Mouse (Mus musculus): ENCODE measurements around the gene Doc2a.

Gene Doc2a

DNA sequence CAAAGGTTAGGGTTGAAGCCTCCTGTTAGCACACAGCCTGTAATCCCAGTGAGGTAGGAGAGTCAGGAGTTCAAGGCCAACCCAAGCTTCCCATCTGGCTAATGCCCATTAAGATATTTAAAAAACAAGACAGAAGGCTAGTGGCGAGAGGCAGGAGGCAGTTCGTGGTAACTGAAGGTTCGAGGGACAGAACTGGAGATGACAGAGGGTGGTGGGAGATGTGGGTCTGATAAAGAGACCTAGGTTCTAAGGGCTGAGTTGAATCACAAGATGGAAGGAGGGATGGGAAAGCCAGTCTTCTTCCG, at the start of gene Doc2a:
Gene Doc2a (plus strand): TSS at position 301 of the 305 bp plus-strand sequence.
- no peak for DNase-seq (ENCODE audit: low read depth)

DNA sequence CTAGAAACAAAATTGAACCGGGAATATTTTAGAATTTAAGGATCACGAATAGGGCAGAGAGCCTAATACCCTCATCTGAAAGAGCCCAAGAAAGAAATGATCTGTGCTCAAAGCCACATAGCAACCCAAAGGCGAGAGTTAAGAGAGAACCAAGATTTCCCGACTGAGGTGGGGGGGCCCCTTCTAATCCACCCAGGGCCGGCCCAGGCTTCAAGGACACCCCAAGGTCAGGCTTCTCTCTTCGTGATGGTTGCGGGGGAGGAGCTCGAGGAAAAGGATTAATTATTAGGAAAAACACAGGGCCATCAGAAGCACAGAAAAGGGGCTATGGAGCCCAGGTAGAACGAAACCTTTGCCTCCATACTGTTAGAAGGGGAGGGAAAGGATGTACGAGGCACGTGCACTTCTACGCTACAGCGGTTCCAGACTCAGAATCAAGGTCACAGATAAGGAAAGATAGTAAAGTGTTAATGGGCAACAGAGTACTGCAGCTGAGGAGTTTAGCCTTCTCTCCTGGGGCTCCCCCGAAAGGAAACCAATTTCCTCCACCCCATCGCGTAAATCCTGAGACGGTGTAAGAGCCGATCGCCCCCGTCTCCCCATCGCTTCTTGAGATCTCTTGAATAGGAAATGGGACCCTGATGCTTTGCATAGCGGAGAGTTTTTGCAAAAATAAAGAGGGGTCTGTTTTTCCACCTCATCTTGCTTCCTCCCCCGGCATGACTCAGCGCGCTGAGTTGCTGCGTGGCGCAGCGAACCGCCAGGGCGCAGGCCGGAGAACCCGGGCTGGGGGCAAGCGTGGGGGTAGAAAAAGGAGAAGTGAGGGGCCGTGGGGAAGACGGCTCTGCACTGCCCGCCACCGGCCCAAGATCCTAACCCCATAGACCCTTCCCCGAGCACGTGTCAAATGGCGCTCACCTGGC, 48.8 kb upstream of the Doc2a start:
- no peak for DNase-seq (ENCODE audit: low read depth)

DNA sequence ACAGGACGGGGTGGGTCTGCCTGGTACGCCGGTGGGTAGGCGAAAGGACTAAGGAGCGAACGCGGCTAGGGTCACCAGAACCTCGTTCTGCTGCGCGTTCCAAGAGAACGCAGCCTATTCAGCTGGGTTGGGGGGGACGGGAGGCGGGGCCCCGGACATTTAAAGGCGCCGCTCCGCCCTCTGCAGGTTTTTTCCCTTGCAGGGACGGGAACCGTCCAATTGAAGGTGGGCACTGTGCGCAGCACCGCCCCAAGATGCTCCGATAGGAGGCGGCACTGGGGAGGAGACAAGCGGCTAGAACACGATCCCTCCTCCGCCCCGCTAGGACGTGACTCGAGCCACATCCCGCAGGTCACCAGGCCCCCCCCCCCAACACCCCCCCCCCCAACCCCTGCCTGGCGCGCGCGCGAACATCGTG, 48.2 kb upstream of the Doc2a start:
- peak; percentile 95 for DNase-seq (ENCODE audit: low read depth)

DNA sequence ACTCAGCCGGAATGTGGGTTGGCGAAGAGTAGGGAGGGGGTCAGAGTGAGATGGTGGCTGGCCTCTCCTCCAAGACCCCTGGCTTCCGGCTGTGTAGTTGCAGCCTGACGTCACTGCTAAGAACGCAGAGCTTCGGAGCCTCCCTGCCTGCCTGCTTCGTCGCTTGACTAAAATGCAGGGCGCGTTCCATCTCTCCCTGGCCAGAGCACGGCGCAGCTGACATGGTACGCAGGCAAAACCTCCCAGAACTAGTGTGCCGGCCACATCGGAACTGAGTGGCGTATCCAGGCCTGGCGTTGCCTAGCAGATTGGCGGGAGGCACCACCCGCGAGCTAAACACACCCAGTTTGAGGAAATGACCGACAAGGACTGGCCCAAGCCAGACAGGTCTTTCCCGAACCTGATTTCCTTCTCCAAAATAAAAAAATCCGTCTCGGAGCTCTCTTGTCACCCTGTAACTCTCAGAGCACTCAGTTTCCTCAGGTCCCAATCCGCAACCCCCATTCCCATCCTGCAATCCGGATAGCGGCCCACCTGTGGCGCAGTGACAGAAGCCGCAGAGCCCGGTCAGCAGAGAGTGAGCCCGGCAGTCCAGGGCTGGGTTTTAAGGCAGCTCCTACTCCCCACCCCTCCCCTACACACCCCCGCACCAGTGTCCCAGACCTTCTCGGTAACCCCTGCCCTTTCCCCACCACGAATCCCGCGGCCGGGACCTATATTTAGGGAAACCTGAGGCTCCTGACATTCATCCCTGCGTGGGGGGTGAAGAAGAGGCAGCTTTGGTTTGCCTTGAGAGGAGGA, 47.5 kb upstream of the Doc2a start:
- DNase-seq (ENCODE audit: low read depth), result peak; percentile 67

DNA sequence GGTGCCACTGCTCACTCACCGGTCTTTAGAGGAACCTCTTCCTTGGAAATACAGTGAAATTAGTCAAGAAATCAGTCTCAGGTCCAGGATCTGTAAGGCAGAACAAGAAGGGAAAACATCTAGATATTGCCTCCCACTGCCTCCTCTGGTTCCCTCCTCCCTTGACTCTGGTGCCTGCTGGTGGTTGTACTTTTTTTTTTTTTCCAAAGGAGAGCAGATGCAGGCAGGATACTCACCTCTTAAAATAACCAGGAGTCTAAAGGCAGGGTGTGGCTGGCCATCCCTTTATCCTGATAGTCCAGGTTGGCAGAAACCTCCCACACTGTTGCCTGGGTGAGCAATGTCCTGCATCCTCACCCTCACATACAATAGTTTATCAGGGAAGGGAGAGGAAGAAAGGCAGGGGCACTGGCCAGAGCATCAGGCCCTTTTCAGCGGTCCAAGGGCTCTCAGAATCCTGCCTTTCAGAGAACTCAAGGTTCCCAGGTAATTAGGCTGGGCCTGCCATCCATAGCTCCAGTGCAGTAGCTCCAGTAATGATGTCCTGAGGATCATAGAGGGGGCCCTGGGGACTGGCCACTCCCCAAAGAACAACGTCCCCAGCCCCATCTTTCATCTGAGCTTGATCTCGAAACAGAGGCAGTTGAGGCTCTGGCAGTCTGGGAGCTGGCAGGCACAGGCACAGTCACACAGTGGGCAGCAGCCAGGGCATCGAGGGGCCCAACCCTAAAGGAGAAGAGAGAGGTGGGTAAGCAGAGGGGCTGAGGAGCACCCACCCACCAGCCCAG, 46.8 kb upstream of the Doc2a start:
- no peak for DNase-seq (ENCODE audit: low read depth)

DNA sequence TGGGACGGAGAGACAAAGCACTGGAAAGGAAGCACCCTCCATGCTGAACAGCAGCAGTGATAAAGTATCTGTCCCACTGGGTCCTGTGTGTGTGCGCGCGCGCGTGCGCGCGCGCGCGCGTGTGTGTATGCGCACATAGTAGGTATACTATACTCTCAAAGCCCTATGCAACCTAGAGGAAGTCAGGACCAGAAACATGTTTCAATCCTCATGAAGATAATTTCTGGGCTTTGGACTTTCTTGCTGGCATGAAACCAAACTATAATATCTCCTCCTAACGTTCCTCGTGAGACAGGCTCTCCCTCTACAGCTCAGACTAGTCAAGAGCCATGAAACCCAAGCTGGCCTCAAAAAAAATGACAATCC, 46.2 kb upstream of the Doc2a start:
- DNase-seq (ENCODE audit: low read depth), result no peak

DNA sequence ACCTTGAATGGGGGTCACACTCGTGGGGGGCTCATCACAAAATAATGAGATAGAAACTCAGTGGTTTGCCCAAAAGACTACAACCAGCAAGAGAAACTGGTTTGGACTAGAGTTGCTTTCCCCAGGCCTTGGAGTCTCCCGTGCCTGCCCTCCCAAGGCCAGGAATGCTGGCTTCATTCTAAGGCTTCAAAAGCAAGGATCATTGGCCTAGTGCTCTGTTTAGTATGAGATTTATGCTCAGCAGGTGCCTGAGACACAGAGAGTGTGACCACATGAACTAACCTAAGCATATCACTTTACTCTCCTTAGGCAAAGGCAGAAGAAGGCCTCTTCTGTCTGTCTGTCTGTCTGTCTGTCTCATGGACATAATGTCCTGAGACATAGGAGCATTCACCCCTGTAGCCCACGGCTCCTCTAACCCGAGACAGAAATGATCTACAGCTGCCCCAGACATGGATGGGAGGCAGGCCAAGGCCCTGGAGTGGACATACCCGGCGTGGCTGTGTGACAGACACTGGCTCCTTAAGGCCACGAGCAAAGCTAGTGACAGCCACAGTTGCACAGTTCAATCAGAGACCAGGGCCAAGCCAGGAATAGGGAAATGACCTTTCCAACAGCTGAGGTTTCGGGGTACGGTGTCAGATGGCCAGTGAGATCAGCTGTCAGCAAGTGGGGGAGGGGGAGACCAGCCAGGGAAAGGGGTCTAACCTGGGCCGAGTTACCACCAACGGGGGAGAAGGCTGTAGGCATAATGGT, 44.9 kb upstream of the Doc2a start:
- DNase-seq (ENCODE audit: low read depth), result no peak

DNA sequence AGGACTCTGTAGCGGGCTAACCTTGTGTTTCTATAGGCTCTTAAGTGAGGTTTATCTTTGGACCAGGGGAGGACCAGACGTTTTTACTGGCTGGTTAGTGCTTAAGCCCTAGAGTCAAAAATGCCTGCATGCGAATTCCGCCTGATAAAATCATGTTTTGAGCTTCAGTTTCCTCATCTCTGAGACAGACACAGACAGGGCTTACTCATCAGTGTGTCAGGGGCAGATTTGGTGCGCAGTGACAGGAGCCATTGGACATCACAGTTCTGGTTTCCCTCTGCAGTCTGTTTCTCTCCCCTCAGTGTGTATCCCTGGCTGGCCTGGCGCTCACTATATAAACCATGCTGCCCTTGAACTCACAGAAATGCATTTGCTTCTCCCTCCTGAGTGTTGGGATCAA, 44.0 kb upstream of the Doc2a start:
- DNase-seq (ENCODE audit: low read depth), result no peak

DNA sequence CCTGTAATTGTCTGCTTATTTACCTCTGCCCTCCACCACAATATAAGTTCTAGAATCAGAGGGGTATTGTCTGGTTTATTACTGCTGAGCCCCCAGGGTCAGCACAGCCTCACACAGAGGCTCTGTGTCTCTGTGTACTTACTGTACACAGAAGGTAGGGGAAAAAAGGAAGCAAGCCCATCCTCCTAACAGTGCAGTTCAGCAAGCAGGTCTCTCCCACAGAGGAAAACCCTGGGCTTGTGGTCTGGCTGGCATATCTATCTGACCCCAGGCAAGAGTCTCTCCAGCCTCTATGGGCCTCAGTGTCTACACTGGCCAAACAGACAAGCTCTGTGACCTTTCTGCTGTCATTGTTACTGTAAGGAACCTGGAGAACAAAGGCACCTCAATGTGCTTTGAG, 43.5 kb upstream of the Doc2a start:
- no peak for DNase-seq (ENCODE audit: low read depth)

DNA sequence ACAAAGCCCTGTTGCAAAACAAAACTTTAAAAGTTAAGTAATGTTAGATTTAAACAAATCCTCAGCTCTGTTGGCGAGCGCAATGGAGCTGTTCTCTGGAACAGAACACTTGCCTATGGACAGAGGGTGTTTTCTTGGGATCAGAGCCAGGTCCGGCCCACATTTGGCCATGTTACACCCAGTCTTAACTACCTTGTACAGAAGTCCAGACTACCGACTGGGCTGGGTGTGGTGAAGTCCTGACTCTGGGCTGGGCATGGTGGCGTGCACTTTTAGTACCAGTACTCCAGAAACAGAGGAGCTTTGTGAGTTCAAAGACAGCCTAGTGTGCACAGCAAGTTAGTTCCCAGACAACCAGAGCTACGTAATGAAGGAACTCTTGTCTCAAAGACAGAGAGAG, 40.3 kb upstream of the Doc2a start:
- DNase-seq (ENCODE audit: low read depth), result no peak

DNA sequence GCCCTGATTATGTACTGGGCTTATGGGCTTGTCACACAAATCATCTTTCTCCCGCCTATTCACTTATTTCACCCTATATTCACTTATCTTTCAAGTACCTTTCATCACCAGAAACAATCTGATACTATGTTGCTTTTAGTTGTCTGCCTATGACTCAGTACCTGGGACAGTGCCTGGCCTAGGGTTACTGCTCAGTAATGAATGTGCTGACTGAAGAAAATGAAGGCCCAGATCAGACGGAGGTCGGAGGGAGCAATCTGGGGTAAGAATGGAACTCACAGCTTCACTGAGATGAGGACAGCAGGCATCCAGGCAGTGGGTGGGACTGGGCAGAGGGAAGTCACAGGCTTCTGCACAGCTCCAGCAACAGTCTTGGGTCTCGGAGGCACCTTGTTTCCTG, 39.8 kb upstream of the Doc2a start:
- no peak for DNase-seq (ENCODE audit: low read depth)

DNA sequence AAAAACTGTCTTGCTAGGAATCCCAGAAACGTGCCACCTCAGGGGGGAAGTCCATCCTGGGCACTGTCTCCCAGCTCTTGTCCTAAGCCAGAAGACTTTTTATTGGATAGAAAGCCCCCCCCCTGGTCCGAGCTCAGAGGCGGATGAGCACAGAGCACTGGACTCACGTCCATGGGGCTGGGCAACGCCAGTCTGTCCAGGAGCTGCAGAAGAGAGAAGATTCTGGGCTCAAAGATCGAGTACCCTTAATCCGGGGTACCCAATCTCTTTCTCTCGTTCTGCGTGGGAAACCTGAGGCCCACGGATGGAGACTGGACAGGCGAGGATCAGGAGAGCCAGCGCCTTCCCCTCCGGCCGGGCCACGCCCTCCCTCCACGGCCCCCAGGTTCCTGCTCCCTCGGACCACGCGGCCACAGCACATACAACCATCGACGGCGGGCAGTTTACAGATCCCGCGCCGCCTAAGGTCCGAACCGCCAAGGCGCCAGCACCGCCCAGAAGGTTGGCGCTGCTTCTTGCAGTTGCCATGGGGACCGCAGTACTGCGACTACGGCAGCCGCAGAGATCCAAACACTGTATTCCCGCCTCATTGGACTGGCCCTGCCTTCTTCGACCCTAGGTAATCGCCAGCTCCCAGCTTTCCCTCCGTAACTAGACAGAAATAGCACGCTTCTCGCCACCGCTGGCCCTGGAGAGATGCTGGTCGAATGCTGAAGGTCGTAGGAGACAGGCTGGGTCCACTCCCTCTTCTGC, 38.3 kb upstream of the Doc2a start:
- DNase-seq (ENCODE audit: low read depth), result peak; percentile 66

DNA sequence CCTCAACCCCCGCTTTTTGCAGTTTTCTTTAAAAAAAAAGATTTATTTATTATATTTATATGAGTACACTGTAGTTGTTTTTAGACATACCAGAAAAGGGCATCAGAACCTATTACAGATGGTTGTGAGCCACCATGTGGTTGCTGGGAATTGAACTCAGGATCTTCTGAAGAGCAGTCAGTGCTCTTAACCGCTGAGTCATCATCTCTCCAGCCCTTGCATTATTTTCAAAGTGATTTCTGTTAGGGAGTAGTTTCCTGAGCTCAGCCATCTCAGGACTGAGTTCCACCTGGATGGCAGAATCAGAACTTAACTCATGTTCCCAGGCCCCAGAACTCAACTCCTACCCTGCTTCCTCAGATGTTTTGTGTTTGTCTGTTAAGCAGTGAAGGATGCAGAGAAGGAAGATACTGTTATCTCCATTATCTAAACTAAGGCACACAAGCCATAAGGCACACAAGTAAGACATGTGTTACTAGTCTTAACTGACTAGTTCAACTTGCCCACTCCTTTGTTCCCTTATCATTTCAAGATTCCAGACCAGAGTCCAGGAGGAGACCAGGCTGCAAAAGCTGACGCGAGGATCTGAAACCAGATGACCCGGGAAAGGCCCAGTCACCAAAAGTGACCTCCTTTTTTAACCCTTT, 37.4 kb upstream of the Doc2a start:
- DNase-seq (ENCODE audit: low read depth), result no peak

DNA sequence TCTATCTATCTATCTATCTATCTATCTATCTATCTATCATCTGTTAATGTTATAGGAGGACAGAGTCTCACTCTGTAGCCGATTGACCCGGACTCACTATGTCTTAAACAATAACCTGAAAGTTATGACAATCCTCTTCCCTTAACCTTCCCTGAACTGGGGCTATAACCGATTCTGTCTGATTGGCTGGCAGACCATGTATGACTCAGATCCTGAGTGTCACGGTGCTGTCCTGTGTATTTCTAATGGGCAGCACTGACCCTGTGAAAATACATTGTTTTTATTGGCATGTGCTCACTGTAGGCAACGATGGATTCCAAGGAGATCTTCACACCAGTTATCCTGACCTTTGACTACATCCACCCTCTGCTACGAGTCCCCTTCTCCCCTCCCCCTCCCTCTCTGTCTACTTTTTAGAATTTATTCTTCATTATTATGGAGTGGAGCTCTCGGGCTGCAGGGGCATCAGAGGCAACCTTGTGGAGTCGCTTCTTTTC, 31.4 kb upstream of the Doc2a start:
- no peak for DNase-seq (ENCODE audit: low read depth)

DNA sequence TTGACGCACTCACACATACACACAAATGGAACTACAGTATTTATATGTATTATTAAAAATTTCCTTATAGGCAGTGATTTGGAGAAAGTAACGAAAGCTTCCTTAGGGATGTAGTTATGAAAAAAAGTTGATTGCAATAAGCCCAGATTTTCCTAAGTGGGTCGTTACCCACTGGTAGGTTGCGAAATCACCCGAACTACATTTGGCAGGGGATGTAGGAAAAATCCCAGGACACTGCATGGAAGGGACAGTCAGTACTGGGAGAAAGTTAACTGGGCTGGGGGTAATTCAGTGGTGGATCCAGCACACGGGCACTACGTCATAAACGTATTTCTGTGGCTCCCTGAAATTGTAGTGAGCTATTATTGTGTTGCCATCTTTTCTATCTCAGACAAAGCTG, 30.7 kb upstream of the Doc2a start:
- DNase-seq (ENCODE audit: low read depth), result no peak

DNA sequence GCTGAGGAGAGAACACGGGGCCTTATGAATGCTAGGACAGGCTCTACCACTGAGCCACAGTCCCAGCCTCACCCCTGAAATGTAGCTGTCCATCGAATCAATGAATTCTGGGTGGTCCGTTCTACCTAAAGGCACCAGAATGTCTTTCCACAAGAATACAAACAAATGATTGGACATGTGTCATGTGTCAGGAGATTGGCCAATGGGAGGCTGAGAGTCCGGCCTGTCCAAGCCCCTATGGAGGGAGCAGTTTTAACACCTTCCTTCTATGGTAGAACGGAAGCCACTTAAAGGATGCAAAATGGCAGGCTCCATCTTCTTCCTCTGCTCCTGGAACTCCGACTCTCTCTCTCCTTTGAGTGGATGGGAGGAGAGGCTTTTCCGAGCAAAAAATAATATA, 29.6 kb upstream of the Doc2a start:
- no peak for DNase-seq (ENCODE audit: low read depth)

DNA sequence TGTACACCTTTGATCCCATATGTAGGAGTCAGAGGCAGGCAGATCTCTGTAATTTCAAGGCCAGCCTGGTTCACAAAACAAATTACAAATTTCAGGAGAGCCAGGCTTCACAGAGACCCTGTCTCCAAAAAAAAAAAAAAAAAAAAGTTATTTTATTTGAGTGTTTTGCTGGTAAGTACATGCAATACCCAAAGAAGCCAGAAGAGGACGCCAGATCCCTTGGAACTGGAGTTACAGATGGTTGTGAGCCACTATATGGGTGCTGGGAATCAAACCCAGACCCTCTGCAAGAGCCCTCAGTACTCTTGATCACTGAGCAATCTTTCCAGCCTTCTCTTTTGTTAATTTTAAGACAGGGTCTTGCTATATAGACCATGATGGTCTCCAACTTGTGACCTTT, 28.4 kb upstream of the Doc2a start:
- no peak for DNase-seq (ENCODE audit: low read depth)

DNA sequence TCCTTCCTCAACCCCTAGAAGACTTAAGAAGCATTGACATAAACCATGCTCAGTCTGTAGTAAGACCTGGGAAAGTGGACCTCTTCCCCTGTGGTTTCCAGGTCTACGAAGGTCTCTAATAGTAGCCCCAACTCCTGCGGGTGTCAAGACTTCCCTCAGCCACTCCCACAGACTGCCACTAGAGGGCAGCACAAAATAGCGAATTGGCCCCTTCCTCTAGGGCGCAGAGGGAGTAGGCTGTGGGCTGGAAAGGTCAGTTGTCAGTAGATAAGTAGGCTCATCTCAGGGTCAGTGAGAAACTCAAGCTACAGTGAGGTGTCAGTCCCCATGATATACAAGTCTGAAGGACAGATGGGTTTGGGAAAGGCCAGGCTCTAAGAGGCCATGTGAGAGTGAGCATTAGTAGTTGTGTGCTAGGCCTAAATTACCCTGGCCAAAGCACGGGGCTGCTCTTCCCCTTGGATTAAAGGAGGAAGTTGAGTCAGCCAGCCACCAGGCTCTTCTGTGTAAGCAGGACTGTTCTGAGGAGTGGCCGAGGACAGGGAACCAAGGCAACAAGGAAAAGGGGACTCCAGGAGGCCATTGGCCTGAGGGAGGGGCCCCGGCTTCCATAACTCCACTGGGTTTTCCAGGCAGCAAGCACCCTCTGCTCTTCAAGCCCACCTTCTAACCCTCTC, 25.2 kb upstream of the Doc2a start:
- peak; percentile 71 for DNase-seq (ENCODE audit: low read depth)

DNA sequence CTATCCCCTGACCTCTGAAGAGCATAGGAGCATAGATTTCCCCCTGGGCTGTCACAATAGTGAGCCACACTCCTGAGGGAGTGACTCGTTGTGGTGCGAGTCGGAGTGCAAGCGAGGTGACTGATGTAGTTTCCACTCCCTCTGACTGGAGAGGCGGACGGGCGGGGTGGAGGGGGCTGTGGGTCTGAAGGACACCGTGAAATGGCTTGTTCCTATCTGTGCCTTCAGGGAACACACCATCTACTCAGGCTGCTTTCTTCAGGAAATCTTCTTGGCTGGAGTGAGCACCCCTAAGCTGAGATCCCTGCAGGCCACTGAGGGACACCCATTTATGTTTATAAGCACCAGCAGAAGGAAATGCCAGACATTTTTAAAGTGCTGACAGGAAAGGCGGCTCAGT, 24.5 kb upstream of the Doc2a start:
- DNase-seq (ENCODE audit: low read depth), result no peak

DNA sequence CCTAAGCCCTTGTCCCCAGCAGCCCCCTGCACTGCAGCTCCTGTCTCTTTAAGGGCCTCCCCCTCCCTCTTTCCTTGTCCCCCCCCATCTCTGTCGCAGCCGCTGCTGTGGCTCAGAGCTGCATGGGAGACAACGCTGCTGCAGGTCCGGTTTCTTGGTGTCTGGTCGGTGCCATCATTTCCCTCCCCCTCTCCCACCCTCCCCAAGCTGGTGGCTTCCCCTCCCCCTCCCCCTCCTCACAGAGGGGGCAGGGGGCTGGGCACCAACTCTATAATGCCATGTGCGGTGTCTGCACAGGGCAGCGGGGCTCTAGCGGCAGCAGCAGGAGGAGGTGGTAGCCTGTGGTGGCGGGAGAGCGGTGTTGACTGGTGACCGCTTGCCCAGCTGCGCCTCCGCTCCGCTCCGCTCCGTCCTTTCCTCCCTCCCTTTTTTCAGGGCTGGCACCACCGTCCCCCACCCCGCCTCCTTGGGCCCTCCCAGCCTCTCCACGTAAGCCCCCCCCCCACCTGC, 24.0 kb upstream of the Doc2a start:
- no peak for DNase-seq (ENCODE audit: low read depth)
